Comparison of ENCODE assay signal across 28 mouse cellular contexts in genomic region chr13:30692644-30693385, GRCm38 (mm10). TPM values are rescaled to one million over a fixed set of nuclear protein-coding genes. Genes with fewer than 3 reads are reported as not detected.
DNase-seq lines count a peak whose midpoint lies in the region; ATAC-seq lines count a peak whose summit lies in the region.
"Had no signal": no experiment of that assay in that cellular context is flagged by ENCODE, and none has a peak within 500 bp of the region (broad histone marks: within the 10 kb centered on the region; RNA-seq: fewer than 3 reads in every experiment).

No protein-coding gene starts in this region.

- no peak overlapping the region for H3K4me2 ChIP-seq in kidney, embryonic 14.5 days (replicated peaks; ENCODE audit: low read depth, low read length)
- no peak overlapping the region for H3K4me2 ChIP-seq in intestine, embryonic 15.5 days (replicated peaks)
- H3K4me2 ChIP-seq: embryonic facial prominence, embryonic 12.5 days; hindbrain, embryonic 15.5 days; limb, embryonic 15.5 days; lung, embryonic 14.5 days; midbrain, embryonic 15.5 days; neural tube, embryonic 12.5 days had no signal

- H3K27me3 ChIP-seq in kidney, embryonic 14.5 days (ENCODE audit: control insufficient read depth, insufficient read depth, low read length): no peaks in the 10 kb centered on the region
- H3K27me3 ChIP-seq in intestine, embryonic 15.5 days (replicated peaks): no peaks in the 10 kb centered on the region
- H3K27me3 ChIP-seq: embryonic facial prominence, embryonic 12.5 days; hindbrain, embryonic 15.5 days; limb, embryonic 15.5 days; midbrain, embryonic 15.5 days; neural tube, embryonic 12.5 days; Patski had no signal

- H3K36me3 ChIP-seq in kidney, embryonic 14.5 days (ENCODE audit: control insufficient read depth, insufficient read depth, low read length): no peaks in the 10 kb centered on the region
- H3K36me3 ChIP-seq in intestine, embryonic 15.5 days: no peaks in the 10 kb centered on the region
- H3K36me3 ChIP-seq: embryonic facial prominence, embryonic 12.5 days; G1E; heart, embryonic 10.5 days; neural tube, embryonic 12.5 days had no signal

- peak; percentile 17 for DNase-seq in kidney, adult 18-20 months
- peak; percentile 4 for DNase-seq in retina, postnatal 1 day
- no peak for DNase-seq in retina, embryonic 14.5 days (ENCODE audit: low spot score)
- DNase-seq in adrenal gland, postnatal 4 days (ENCODE audit: low spot score in 2 of 2): no peak
- DNase-seq in cerebellum, postnatal 14 days: no peak
- DNase-seq: adrenal gland, postnatal 36 days; cerebellum, adult 11 months; cerebellum, postnatal 10 days; forebrain, postnatal 0 days; left cerebral cortex, postnatal 4 days; lung, embryonic 14.5 days; right cerebral cortex, adult 18-20 months; right cerebral cortex, postnatal 4 days; thymus, adult 18-20 months; thymus, postnatal 4 days had no signal

- H3K9me3 ChIP-seq in kidney, embryonic 14.5 days (ENCODE audit: control insufficient read depth, low read length): no peaks in the 10 kb centered on the region
- no peaks in the 10 kb centered on the region for H3K9me3 ChIP-seq in intestine, embryonic 15.5 days
- H3K9me3 ChIP-seq: embryonic facial prominence, embryonic 12.5 days; G1E; heart, embryonic 10.5 days; hindbrain, embryonic 15.5 days; limb, embryonic 15.5 days; midbrain, embryonic 15.5 days; neural tube, embryonic 12.5 days had no signal

- H3K4me1 ChIP-seq in kidney, embryonic 14.5 days (ENCODE audit: control insufficient read depth, insufficient read depth, low read length): no peaks in the 10 kb centered on the region
- H3K4me1 ChIP-seq in intestine, embryonic 15.5 days (replicated peaks): no peaks in the 10 kb centered on the region
- H3K4me1 ChIP-seq: embryonic facial prominence, embryonic 12.5 days; heart, embryonic 10.5 days; hindbrain, embryonic 15.5 days; midbrain, embryonic 15.5 days; neural tube, embryonic 12.5 days had no signal

- no peak for ATAC-seq in kidney, embryonic 14.5 days (ENCODE audit: low FRiP score, low TSS enrichment)
- ATAC-seq in intestine, embryonic 15.5 days: peak; percentile 80
- ATAC-seq: midbrain, embryonic 15.5 days; Patski had no signal

- no peak overlapping the region for H3K27ac ChIP-seq in kidney, embryonic 14.5 days (ENCODE audit: low read depth, low read length)
- H3K27ac ChIP-seq in intestine, embryonic 15.5 days: no peak overlapping the region
- H3K27ac ChIP-seq: embryonic facial prominence, embryonic 12.5 days; heart, embryonic 10.5 days; hindbrain, embryonic 15.5 days; kidney, postnatal 0 days; limb, embryonic 15.5 days; liver, embryonic 14.5 days; macrophage; midbrain, embryonic 15.5 days; neural tube, embryonic 12.5 days had no signal

- H3K4me3 ChIP-seq in kidney, embryonic 14.5 days (ENCODE audit: low read length): no peak overlapping the region
- H3K4me3 ChIP-seq in intestine, embryonic 15.5 days (replicated peaks): no peak overlapping the region
- H3K4me3 ChIP-seq: embryonic facial prominence, embryonic 12.5 days; heart, embryonic 10.5 days; hindbrain, embryonic 15.5 days; limb, embryonic 15.5 days; midbrain, embryonic 15.5 days; neural tube, embryonic 12.5 days had no signal

- H3K9ac ChIP-seq in kidney, embryonic 14.5 days (ENCODE audit: low read depth, low read length): no peak overlapping the region
- no peak overlapping the region for H3K9ac ChIP-seq in intestine, embryonic 15.5 days
- H3K9ac ChIP-seq: embryonic facial prominence, embryonic 12.5 days; forebrain, postnatal 0 days; hindbrain, embryonic 15.5 days; limb, embryonic 15.5 days; liver, embryonic 14.5 days; lung, embryonic 14.5 days; midbrain, embryonic 15.5 days; neural tube, embryonic 12.5 days had no signal

- 91% methylated on average over 7 of the region's 7 CpGs for WGBS in kidney, embryonic 14.5 days
- WGBS in intestine, embryonic 15.5 days: 83% methylated on average over 7 of the region's 7 CpGs

RNA-seq across cellular contexts. Expression of gene Dusp22, which starts 33.0 kb away (rescaled TPM):
- 16.3 and 22.5 TPM in 2 replicates for polyA plus RNA-seq in kidney, embryonic 14.5 days (2014; fragmentation: Nextera tagmentation; extraction: Ambion mirVana)
- polyA plus RNA-seq in intestine, embryonic 15.5 days (2015; fragmentation: Nextera tagmentation; extraction: Ambion mirVana): 16.8 and 17.0 TPM in 2 replicates
- total RNA-seq in adrenal gland, postnatal 4 days (2021): 10 to 100 TPM; 33.3 to 36.5 TPM
- polyA plus RNA-seq: G1E had no signal

RNA-seq across cellular contexts. Expression of gene Irf4, which starts 56.2 kb away (rescaled TPM):
- polyA plus RNA-seq in kidney, embryonic 14.5 days (2014; fragmentation: Nextera tagmentation; extraction: Ambion mirVana): 0.19 and 0.27 TPM in 2 replicates
- 0.11 and 0.18 TPM in 2 replicates for polyA plus RNA-seq in intestine, embryonic 15.5 days (2015; fragmentation: Nextera tagmentation; extraction: Ambion mirVana)
- total RNA-seq in adrenal gland, postnatal 4 days (2021): 1 to 10 TPM in 1 of 2 experiments, under 1 TPM in 1; 0.90 to 1.5 TPM
- polyA plus RNA-seq: G1E had no signal

Comparison
In these comparisons a context has a peak if more than half of its experiments do, and no peak if none do; other contexts are left out.
1. DNase-seq: peak in kidney, adult 18-20 months (single experiment) and retina, postnatal 1 day (single experiment); none in retina, embryonic 14.5 days (single experiment), adrenal gland, postnatal 4 days (0 of 2) and cerebellum, postnatal 14 days (0 of 2).